Mouse (Mus musculus) urinary bladder, postnatal 10 days (tissue): ENCODE measurements around the gene Rbp2.

Source experiments
- DNase-seq: peaks from one replicate; pipeline ENCODE4 v3.0.0; 2022; ENCODE audit warnings: low spot score

The Rbp2 gene

DNA sequence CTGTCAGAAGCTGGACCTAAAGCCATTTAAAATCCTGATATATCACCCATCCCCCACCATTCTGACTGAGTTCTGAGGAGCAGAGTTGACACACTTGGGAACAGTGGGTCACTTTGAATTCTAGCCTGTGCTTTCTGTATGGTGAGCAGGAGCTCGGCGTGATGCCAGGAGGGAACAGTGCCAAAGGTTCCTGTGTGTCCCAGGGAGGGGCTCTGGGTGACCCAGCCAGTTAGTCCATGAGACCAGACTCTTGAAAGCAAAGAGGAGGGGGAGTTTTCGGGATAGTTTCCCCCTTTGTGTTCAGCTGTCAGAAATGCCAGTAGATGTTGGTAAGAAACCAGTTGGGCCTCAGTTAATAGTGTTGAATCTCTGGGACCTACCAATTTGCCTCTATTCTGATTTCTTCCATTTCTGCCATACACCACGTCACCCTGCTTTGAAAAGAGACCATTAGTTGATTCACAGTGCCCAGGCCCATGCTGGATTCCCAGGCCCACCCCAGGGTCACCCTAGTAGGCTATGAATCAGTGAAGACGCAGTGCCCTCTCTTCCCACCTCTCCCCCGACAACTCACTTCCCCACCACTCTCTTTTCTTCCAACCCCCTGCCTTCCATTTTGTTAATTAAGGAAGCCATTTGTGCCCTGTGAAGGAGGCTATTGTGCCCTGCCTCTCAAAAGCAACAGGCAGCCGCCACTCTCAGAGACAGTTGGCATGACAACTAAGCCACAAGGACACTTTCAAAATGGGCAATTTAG is 39.0 kb downstream of the Rbp2 start:
- no peak for DNase-seq

DNA sequence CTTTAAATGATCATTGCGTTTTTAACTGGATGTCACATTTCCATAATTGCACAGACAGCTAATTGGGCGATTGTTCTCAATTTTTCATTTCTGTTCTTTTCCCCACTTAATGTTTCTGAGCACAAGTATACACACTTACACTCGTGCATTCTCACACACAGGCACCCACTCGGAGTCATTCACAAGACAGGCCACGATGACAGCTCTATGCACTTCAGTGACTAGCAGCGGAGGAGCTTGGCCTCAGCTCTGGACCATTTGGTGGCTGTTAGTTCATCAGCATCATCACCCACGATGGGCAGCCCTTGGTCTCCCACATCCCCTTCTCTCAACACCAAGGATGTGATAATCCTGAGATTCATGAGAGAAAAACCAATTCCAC is 39.6 kb downstream of the Rbp2 start:
- no peak for DNase-seq

DNA sequence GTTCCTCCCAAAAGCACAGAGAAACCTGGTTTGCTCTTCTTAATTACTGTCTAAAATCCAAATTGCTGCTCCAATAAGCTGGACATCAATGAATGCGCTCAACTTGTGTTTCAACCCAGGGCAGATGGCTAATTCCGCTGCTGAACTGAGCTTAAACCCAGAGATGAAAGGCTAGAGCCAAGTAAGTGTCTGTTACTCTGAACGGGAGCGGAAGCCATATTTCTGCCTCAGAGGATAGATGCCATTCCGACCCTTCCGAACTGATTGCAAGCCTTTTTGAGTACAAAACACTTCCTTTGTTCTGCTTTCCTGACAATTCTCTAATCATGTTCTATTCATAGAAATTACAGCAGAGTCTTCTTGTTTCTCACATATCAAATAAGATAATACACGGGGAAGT is 41.3 kb downstream of the Rbp2 start:
- no peak for DNase-seq

DNA sequence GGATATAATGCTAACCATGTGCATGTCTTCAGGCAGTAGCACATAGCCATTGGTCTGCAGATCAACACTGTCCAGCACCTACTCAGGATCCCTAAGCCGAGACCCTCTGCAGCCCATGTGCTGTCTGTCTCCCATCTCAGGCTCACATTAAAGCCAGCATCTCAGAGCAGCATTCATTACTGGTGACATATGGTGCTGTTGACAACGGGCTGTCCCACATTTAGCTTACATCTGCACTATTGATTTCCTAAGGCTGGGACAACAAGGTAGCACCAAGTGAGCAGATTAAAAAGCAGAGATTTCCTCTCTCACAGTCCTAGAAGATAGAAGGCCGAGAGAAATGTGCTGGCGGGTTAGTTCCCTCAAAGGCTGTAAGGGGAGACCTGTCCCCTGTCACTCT is 43.9 kb downstream of the Rbp2 start:
- DNase-seq = no peak

DNA sequence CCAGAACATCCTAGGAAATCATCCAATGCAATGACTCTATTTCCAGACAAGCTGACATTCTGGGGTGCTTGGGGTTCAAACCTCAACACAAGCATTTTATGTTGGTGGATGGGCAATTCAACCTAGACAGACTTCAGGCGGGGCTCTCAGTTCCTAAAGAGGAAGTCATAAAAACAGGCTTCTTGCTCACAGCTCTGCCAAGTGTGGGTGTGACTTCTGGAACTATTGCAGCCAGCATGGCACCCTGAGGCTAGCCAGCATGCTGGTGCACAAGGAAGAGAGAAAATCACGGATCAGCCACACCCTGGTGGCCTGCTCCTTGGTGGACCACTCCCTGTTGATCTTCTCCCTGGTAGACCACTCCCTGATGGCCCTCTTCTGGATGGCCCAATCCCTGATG is 45.1 kb downstream of the Rbp2 start:
- DNase-seq = no peak

DNA sequence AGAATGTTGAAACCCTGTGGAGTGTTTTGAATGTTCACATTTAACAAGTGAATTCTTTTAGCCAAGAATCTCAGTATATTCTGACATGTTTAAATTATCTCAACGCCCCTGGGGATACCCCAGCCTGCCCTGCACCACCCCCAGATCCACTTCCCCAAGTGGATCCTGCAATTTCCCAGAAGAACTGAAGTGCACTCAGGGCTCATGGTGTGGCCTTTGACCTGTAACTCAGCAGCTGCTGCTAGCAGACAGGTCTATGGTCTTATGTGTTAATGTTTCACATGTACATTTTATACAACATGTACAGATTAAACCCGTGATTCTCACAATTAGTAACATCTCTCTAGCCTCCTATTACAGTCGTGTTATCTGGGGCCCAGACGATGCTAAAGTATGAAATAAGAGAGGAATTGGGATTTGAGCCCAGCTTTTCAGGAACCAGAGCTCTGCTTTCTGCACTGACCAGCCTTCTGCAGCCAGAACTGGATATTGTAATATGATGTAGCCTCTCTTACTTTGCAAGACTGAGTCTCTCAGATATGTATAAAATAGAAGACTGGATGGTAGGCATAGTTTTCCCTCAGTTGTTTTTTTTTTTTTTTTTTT is 48.9 kb downstream of the Rbp2 start:
- no peak for DNase-seq

DNA sequence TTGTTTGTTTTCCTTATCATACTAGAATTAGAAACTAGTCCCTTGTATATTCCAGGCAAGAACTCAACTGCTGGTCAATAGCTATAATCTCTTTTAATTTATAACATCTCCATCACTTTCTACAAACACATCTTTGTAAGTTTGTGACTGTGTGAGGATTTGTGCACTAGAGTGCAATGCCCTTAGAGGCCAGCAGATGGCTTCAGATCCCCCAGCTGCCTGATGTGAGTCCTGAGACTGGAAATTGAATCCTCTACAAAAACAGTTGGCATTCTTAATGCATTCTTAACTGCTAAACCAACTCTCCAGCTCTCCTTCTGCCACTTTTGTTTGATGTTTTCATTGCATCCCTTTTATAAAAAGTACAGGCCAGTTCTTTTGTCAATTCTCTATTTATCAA is 49.8 kb downstream of the Rbp2 start:
- DNase-seq = no peak

DNA sequence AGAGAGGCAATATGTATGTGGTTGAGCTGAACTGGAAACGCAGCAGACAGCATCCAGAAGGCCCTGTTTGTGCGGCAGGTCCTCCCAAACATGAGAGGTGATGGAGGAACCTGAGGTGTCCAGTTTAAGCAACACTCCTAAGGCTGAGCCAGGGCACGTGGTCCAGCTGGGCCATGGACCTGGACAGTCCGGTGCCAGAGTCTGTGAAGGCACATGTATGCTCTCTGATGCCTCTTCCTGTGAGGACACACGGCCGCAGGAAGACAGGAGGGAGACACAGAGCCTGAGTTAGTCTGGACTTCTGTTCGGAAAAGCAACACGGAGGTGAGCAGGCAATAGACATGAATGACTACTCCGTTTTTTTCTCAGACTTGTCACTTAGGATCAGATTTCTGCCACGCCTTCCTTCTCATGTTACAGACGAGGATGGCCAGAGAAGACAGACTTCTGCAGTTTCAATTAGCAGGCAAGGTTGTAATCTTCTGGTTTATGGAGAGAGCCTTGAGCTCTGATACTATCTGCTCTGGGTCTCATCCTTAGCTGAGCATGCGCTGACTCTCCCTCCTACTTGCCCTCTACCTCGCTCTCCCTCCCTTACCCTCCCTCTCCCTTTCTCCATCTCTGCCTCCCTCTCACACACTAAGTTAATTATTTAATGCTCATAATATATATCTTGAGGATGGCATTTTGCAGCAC is 52.2 kb downstream of the Rbp2 start:
- no peak for DNase-seq

DNA sequence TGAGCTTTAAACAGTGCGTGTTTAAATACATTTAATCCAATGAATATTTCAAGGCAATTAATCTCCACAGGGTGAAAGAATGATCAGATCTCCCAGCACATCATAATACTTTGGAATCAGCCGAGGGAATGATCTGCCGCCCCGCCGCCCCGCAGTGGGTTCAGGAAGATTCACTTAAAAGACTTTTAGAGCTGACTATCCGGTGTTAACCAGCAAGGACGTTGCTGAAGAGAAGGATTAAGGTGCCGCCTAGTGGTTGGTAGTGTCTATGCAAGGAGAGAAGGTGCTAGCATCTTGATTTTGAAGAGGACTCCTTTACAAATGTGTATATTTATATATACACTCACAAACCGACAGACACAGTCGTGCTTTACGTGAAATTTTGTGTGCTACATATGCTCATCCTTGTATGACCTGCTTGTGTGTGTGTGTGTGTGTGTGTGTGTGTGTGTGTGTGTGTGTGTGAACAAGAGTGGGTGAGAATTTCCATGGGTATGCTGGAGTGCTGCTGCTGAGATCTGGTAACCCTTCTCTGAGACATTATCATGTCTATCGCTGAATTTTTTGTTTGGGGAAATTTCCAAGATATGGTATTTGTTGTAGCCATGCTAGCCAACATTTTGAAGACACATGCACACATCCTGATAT is 52.9 kb downstream of the Rbp2 start:
- peak; percentile 15 for DNase-seq

DNA sequence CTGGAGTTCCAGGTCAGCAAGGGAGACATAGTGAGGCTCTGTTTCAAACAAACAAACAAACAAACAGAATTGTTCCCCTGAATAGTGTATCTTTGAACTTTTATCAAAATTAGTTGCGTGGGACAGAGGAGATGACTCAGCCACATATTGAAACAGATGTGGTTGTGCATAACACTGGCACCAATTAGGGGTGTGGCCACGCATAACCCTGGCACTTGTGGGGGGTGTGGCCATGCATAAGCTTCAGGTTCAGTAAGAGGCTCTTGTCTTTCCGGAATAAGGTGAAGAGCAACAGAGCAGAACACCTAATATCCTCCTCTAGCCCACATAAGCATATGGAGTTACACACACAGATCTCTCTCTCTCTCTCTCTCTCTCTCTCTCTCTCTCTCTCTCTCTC is 58.1 kb downstream of the Rbp2 start:
- DNase-seq = no peak
